ENCODE assay signal across 16 mouse cellular contexts in genomic region chr1:89718782-89719403, GRCm38 (mm10).
DNase-seq lines count a peak whose midpoint lies in the region; ATAC-seq lines count a peak whose summit lies in the region.
"Had no signal": no experiment of that assay in that cellular context is flagged by ENCODE, and none has a peak within 500 bp of the region (broad histone marks: within the 10 kb centered on the region; RNA-seq: fewer than 3 reads in every experiment).

No protein-coding gene starts in this region.

- H3K4me3 ChIP-seq in hindbrain, embryonic 13.5 days: no peak overlapping the region
- H3K4me3 ChIP-seq in hindbrain, embryonic 16.5 days (ENCODE audit: low read length): no peak overlapping the region
- no peak overlapping the region for H3K4me3 ChIP-seq in midbrain, embryonic 12.5 days
- H3K4me3 ChIP-seq in midbrain, embryonic 10.5 days: no peak overlapping the region
- H3K4me3 ChIP-seq in lung, embryonic 16.5 days (ENCODE audit: low read length): no peak overlapping the region
- H3K4me3 ChIP-seq: embryonic facial prominence, embryonic 13.5 days; limb, embryonic 13.5 days had no signal

- ATAC-seq in hindbrain, embryonic 13.5 days (ENCODE audit: low FRiP score): 0 out of 2 replicates have a peak, but pooled peaks have one; percentile 23
- ATAC-seq in hindbrain, embryonic 16.5 days: no peak
- no peak for ATAC-seq in midbrain, embryonic 12.5 days (ENCODE audit: low FRiP score, low read depth)
- peak; percentile 64; the same call in 1 of the 2 replicates for ATAC-seq in lung, embryonic 16.5 days (ENCODE audit: low read depth)
- ATAC-seq: hindbrain, postnatal 0 days had no signal

- WGBS in hindbrain, embryonic 13.5 days: 50% methylated on average over 7 of the region's 7 CpGs
- 49% methylated on average over 7 of the region's 7 CpGs for WGBS in hindbrain, embryonic 16.5 days
- 66% methylated on average over 7 of the region's 7 CpGs for WGBS in midbrain, embryonic 12.5 days
- WGBS in midbrain, embryonic 10.5 days: 68% methylated on average over 7 of the region's 7 CpGs
- 42% methylated on average over 7 of the region's 7 CpGs for WGBS in lung, embryonic 16.5 days

- H3K4me2 ChIP-seq in hindbrain, embryonic 13.5 days: no peak overlapping the region
- no peak overlapping the region for H3K4me2 ChIP-seq in hindbrain, embryonic 16.5 days (ENCODE audit: low read length)
- H3K4me2 ChIP-seq in midbrain, embryonic 12.5 days (replicated peaks): no peak overlapping the region
- no peak overlapping the region for H3K4me2 ChIP-seq in lung, embryonic 16.5 days (ENCODE audit: low read depth, low read length)
- H3K4me2 ChIP-seq: embryonic facial prominence, embryonic 13.5 days had no signal

- peaks cover 54% of the 10 kb centered on the region for H3K4me1 ChIP-seq in hindbrain, embryonic 13.5 days (replicated peaks)
- H3K4me1 ChIP-seq in hindbrain, embryonic 16.5 days (ENCODE audit: control insufficient read depth, insufficient read depth, low read depth, low read length): peaks cover 16% of the 10 kb centered on the region
- H3K4me1 ChIP-seq in midbrain, embryonic 12.5 days: peaks cover 41% of the 10 kb centered on the region
- peaks cover 53% of the 10 kb centered on the region for H3K4me1 ChIP-seq in midbrain, embryonic 10.5 days
- H3K4me1 ChIP-seq in lung, embryonic 16.5 days (replicated peaks; ENCODE audit: control insufficient read depth, insufficient read depth, low read length): peaks cover 32% of the 10 kb centered on the region

- no peaks in the 10 kb centered on the region for H3K27me3 ChIP-seq in hindbrain, embryonic 13.5 days
- H3K27me3 ChIP-seq in hindbrain, embryonic 16.5 days (replicated peaks; ENCODE audit: control insufficient read depth, insufficient read depth, low read length): no peaks in the 10 kb centered on the region
- H3K27me3 ChIP-seq in midbrain, embryonic 12.5 days: no peaks in the 10 kb centered on the region
- H3K27me3 ChIP-seq in midbrain, embryonic 10.5 days (ENCODE audit: low read depth, poor library complexity, severe bottlenecking): no peaks in the 10 kb centered on the region
- H3K27me3 ChIP-seq in lung, embryonic 16.5 days (ENCODE audit: control insufficient read depth, insufficient read depth, low read depth, low read length): no peaks in the 10 kb centered on the region
- H3K27me3 ChIP-seq: embryonic facial prominence, embryonic 13.5 days; limb, embryonic 13.5 days had no signal

- H3K27ac ChIP-seq in hindbrain, embryonic 13.5 days: 0 out of 2 replicates have a peak overlapping the region, but pooled peaks have one; percentile 1
- no peak overlapping the region for H3K27ac ChIP-seq in hindbrain, embryonic 16.5 days (ENCODE audit: low read depth, low read length)
- 0 out of 2 replicates have a peak overlapping the region, but pooled peaks have one; percentile 25 for H3K27ac ChIP-seq in midbrain, embryonic 12.5 days (replicated peaks)
- H3K27ac ChIP-seq in midbrain, embryonic 10.5 days (replicated peaks): no peak overlapping the region
- peak overlapping the region; percentile 59 for H3K27ac ChIP-seq in lung, embryonic 16.5 days (ENCODE audit: low read length)
- H3K27ac ChIP-seq: embryonic facial prominence, embryonic 13.5 days; hindbrain, postnatal 0 days; limb, embryonic 13.5 days had no signal

- DNase-seq in midbrain, embryonic 10.5 days (ENCODE audit: low spot score): no peak
- no peak for DNase-seq in right cerebral cortex, postnatal 10 days (ENCODE audit: low spot score in 2 of 2)
- no peak for DNase-seq in embryo, embryonic 10 days (ENCODE audit: low spot score)
- DNase-seq: adrenal gland, postnatal 36 days; cerebellum, adult 2 months; heart, adult 11 months; heart, postnatal 36 days; right cerebral cortex, postnatal 4 days; thymus, postnatal 36 days had no signal

- H3K9me3 ChIP-seq in hindbrain, embryonic 13.5 days: no peaks in the 10 kb centered on the region
- H3K9me3 ChIP-seq in hindbrain, embryonic 16.5 days (ENCODE audit: control insufficient read depth, low read length): no peaks in the 10 kb centered on the region
- H3K9me3 ChIP-seq in midbrain, embryonic 12.5 days: no peaks in the 10 kb centered on the region
- H3K9me3 ChIP-seq in midbrain, embryonic 10.5 days (replicated peaks): no peaks in the 10 kb centered on the region
- H3K9me3 ChIP-seq in lung, embryonic 16.5 days (ENCODE audit: control insufficient read depth, low read length): no peaks in the 10 kb centered on the region
- H3K9me3 ChIP-seq: embryonic facial prominence, embryonic 13.5 days; limb, embryonic 13.5 days had no signal

- peak overlapping the region; percentile 24; the same call in 1 of the 2 replicates for H3K9ac ChIP-seq in hindbrain, embryonic 13.5 days
- H3K9ac ChIP-seq in hindbrain, embryonic 16.5 days (ENCODE audit: low read depth, low read length): no peak overlapping the region
- H3K9ac ChIP-seq in midbrain, embryonic 12.5 days (replicated peaks): no peak overlapping the region
- H3K9ac ChIP-seq in lung, embryonic 16.5 days (ENCODE audit: low read length): no peak overlapping the region
- H3K9ac ChIP-seq: embryonic facial prominence, embryonic 13.5 days; limb, embryonic 13.5 days had no signal

- H3K36me3 ChIP-seq in hindbrain, embryonic 13.5 days: no peaks in the 10 kb centered on the region
- H3K36me3 ChIP-seq in hindbrain, embryonic 16.5 days (ENCODE audit: control insufficient read depth, insufficient read depth, low read length): no peaks in the 10 kb centered on the region
- H3K36me3 ChIP-seq in midbrain, embryonic 12.5 days: no peaks in the 10 kb centered on the region
- H3K36me3 ChIP-seq in midbrain, embryonic 10.5 days: peaks cover 3% of the 10 kb centered on the region; the same call in 1 of the 2 replicates
- H3K36me3 ChIP-seq in lung, embryonic 16.5 days (ENCODE audit: control insufficient read depth, insufficient read depth, low read length): no peaks in the 10 kb centered on the region
- H3K36me3 ChIP-seq: embryonic facial prominence, embryonic 13.5 days; limb, embryonic 13.5 days had no signal

Comparison
In these comparisons a context has a peak if more than half of its experiments do, and no peak if none do; other contexts are left out.
1. ATAC-seq: peak in hindbrain, embryonic 13.5 days (single experiment) and lung, embryonic 16.5 days (single experiment); none in hindbrain, embryonic 16.5 days (single experiment) and midbrain, embryonic 12.5 days (single experiment).
2. H3K27ac ChIP-seq: peak in hindbrain, embryonic 13.5 days (single experiment), midbrain, embryonic 12.5 days (single experiment) and lung, embryonic 16.5 days (single experiment); none in hindbrain, embryonic 16.5 days (single experiment) and midbrain, embryonic 10.5 days (single experiment).